Mouse (Mus musculus) spleen, embryonic (tissue): Measurements from ENCODE around the gene Abhd15.

Experiments used
- CTCF ChIA-PET: fragments of 350-600 bp; sonication (Branson Sonifier 250); formaldehyde crosslinking; loops from one replicate; lab custom pipeline; 2022; lab: Charles Lee

The Abhd15 gene

DNA sequence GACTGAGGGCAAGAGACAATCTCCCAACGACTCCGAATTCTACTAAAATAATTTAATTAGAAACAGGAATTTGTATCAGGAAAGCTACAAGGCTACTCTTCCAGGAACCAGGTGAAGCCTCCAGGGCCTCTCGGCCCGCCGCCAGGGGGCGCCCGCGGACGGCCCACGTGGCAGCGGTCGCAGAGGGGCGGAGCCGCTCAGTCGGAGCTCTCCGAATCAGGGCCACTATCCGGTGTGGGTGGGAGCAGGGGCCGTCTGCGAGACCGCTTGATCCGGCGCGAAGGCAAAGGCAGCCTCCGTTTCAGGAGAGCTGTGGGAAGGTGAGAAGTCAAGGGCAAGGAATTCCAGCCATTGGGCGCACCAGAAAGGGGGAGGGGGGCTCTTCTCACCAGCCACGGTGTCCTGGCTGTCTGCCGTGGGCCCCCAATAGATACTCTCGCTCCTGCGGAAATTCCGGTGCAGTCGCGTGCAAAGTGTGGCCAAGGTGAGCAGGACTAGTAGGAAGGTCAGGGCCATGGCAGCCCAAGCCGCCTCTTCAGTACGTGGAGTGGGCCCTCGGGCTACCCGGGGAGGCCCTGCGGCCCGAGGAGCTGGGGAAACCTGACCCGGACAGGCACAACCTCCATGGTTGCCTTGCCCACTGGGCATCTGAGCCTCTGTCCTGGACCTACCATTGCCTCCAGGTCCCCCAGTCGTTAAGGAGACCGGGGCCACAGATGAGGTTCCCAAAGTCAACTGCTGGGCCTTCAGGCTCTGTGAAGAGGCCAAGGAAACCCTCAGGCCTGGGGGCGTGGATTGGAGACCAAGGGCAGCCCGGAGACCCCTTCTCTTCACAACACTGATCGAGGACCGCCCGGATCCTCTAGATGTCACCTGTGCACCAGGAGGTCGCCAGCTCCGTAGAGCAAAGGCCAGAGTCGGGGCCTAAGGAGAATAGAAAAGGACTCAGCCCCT lies 6.6 kb upstream of the Abhd15 start:
- CTCF ChIA-PET = interaction anchor here (0.6 to 1.3 kb wide), 2 partner anchors 34 to 122 kb away, joined by 3 to 4 read pairs; no protein-coding TSS in a partner anchor

- CTCF ChIA-PET = no interaction called here
Observed at GRCm38 (mm10) chr11:77511336-77511735, 3.6 kb upstream of the Abhd15 start.

- CTCF ChIA-PET = interaction anchor here (0.6 kb wide), 1 partner anchor 746 kb away, joined by 4 read pairs; no protein-coding TSS in a partner anchor
Observed at GRCm38 (mm10) chr11:77512891-77513810, 1.8 kb upstream of the Abhd15 start.

DNA sequence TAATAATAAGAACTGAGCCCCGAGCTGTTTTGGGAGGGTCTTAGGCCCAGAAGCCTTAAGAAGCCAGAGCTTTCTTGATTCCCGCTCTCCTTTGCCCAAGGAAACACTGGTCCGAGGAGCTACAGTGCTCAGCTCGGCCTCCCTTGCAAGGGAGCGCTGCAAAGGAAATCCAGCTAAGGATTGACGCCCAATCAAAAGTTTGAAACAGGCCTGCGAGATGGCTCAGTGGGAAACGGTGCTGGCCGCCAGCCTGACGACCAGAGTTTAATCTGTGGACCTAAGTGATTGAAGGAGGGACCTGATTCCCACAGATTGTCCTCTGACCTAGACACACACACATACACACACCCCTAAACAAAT lies 1.1 kb upstream of the Abhd15 start:
- CTCF ChIA-PET = interaction anchor here (0.5 to 0.6 kb wide), 2 partner anchors 191 to 745 kb away, joined by 4 to 5 read pairs; no protein-coding TSS in a partner anchor

- CTCF ChIA-PET = interaction anchor here (0.5 kb wide), 1 partner anchor 191 kb away, joined by 5 read pairs; no protein-coding TSS in a partner anchor
Observed at GRCm38 (mm10) chr11:77514281-77514831, 565 bp upstream of the Abhd15 start.

GRCm38 (mm10) chr11:77515637-77516552 lies 974 bp downstream of the Abhd15 start, which contains the start of gene Trp53i13:
Gene Trp53i13 (minus strand): TSS chr11:77515980.
- CTCF ChIA-PET = interaction anchor here (1.0 kb wide), 1 partner anchor 24 kb away, joined by 4 read pairs; no protein-coding TSS in a partner anchor

DNA sequence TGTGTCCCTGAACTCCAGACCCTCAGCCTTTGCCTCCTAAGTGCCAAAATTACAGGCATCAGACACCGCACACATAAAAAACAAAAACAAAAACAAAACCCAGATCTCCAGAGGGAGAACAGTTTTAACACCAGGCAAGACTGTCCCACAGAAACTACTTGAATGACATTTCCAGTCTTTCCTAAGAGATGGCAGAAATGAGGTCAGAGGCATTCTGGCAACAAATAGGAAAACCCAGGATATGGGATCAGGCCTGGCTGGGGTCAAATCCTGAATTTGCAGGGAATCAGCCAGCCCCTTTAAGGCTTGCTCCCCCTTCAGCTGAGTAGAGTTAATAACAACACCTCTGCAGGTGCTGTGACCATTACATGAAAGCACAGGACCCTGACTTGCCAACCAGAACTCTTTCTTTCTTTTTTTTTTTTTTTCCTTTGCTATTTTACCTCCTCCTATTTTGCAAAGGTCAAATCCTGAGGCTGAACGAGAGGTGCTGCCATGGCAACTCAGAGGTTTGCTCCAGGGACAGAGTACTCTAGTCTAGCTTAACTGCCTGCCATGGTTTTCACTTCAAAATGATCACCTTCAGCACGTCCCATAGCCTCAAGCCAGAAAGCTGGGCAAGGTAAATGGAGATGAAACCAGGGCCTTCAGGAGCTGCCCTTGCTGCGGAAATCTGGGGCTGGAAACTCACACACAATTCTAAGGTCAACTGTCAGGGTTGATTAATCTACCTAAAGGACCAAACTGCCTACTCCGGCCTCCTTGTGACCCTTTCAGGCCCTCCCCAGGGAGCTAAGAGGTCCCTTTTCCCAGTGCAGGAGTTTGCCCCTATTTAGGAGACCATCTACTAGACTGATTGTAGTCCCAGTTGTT lies 1.9 kb downstream of the Abhd15 start:
- CTCF ChIA-PET = no interaction called here

GRCm38 (mm10) chr11:77518051-77518798 lies 3.3 kb downstream of the Abhd15 start:
- CTCF ChIA-PET = no interaction called here

DNA sequence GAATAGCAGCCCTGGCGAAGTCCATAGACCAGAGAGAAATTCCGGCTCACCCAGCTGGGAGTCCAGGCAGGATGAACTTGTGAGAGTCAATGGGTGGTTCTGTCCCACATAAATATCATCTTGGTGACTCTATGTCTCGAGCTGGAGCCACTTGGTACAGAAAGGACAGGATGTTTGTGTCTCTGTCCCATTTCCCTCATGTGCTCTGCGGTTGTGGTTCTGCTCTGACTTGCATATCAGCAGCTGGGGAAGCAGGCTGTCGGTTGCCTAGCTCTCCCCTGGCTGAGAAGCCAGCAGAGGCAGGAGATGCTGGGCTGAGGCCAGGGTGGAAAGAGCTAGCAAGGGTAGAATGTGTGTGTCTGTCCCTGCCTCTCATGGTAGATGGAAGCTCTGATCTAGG lies 4.1 kb downstream of the Abhd15 start, which contains the start of gene Gm10392:
Gm10392 (minus strand) TSS at position 156 of the 400 bp plus-strand sequence.
- CTCF ChIA-PET = no interaction called here

DNA sequence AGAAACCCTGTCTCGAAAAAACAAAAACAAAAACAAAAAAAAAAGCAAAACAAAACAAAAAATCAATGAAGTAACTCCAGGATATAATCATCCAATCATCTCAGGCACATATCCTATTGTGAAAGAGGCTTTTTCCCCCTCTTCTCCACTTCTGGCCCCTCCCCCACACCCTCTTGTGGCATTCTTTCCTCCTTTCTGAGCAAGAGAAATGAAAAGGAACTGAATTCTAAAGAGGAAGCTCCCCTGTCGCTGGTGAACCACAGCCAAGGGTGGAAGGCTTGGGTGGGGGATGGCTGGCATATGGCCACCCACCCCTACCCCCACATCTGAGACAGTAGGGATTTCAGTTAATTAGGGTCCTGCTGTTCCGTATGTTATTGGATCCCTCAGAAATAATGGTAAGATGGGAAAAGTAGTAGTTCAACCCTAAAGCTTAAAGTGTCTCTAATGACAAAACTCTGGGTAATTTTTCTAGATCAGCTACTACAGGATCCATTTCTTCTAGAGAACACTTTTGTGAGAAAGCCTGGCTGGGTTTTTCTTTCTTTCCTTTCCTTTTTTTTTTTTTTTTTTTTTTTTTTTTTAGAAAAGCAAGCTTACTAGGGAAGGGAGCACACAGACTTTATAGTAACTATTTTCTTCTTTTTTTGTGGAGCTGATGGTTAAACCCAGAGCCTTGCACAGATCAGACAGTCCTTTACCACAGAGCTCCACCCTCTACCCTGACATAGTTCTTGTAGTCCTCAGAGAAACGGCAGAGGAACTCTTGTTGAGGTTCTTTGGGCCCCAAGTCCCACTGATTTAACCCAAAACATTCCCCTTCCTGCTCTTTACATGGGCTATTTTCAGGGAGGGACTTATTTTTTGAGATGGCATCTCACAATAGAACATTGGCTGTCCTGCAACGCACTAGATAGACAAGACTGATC lies 5.9 kb downstream of the Abhd15 start:
- CTCF ChIA-PET = interaction anchor here (0.6 to 1.4 kb wide), 2 partner anchors 14 to 85 kb away, joined by 4 to 7 read pairs; no protein-coding TSS in a partner anchor

DNA sequence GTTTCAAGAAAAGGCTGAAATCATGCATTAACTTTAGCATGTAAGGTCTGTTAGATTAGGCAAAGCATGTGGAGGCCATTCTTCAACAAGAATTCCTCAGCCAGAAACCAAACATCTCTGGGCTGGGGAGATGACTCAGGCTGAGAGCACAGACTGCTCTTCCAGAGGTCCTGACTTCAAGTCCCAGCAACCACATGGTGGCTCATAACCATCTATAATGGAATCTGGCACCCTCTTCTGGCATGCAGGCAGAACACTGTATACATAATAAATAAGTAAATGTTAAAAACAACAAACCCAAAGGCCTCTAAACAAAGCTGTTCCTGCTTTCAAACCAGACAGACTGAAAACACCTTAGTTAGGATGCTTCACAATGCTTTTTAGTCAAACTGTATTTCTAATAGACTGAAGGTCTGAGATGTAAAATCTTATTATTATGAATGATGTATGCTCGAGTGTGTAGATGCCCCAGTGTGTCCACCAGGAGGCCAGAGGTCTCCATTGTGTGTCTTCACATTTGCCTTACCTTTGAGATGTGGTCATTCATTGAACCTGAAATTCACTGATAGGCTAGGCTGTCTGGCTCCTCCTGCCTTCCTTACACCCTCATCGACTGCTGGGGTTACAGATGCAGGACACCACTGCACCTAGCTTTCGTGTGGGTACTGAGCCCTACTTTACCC lies 11.0 kb downstream of the Abhd15 start:
- CTCF ChIA-PET = no interaction called here

GRCm38 (mm10) chr11:77528420-77528819 lies 13.5 kb downstream of the Abhd15 start:
- CTCF ChIA-PET = interaction anchor here (1.4 kb wide), 1 partner anchor 72 kb away, joined by 4 read pairs; no protein-coding TSS in a partner anchor

GRCm38 (mm10) chr11:77529644-77530043 lies 14.7 kb downstream of the Abhd15 start:
- CTCF ChIA-PET = no interaction called here

DNA sequence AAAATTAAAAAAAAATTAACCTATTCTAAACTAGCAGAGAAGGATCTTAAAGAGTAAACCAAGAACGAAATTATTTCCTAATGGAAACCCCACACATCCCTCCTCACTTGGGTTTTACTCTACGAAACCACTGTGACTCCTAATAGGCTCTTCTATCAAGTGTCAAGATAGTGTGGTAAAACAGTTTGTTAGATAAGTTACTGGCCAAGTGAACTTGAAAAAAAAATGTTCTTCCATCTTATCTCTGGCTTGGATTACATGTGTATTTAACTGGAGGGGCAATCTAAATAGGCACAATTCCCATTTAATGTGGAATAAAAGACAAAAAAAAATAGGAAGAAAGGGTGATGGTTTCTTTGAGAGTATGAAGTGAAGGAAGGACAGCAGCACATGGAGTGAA lies 15.9 kb downstream of the Abhd15 start:
- CTCF ChIA-PET = no interaction called here

- CTCF ChIA-PET = no interaction called here
Observed at GRCm38 (mm10) chr11:77532202-77532846, 17.4 kb downstream of the Abhd15 start.

GRCm38 (mm10) chr11:77545261-77545660 lies 30.3 kb downstream of the Abhd15 start:
- CTCF ChIA-PET = interaction anchor here (0.6 kb wide), 1 partner anchor 31 kb away, joined by 3 read pairs; no protein-coding TSS in a partner anchor
